Mouse (Mus musculus) bone marrow, adult 2 months (tissue): ENCODE results near the gene Ppm1l.

Experiments
- CTCF ChIP-seq: fragments of 200-500 bp; IDR thresholded peaks from 2 replicates; pipeline ENCODE4 v1.5.1; 2011; ENCODE audit warnings: low read length, control low read depth; ENCODE audit not compliant: control insufficient read depth, insufficient read depth
- POLR2A ChIP-seq: fragments of 200-500 bp; IDR thresholded peaks from 2 replicates; pipeline ENCODE4 v1.6.1; 2011; ENCODE audit warnings: low read depth, mild to moderate bottlenecking, control low read depth, low read length, borderline replicate concordance; ENCODE audit not compliant: control insufficient read depth

DNA sequence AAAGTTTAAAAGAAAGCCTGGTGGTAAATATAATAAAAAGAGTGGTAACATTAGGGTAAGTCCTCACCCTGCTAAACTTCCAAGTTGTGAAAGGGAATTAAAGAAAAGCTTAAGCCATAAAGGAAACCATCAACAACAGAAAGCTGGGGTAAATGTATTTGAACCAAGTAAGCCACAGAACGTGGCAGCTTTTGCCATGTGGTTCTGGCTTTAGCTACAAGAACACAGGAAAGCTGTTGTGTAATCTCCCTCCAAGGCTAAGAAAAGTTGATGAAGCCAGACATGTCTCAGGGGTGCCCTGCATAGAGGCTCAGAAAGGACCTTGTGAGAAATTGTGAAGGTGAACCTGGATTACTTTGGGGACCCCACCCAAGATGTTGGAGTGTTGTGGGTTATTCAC, 16.5 kb upstream of the Ppm1l start:
- no peak for TF ChIP-seq CTCF
- TF ChIP-seq POLR2A, result no peak
